Mouse (Mus musculus) limb, embryonic 14.5 days (tissue): ENCODE measurements around the gene Elmo1. TPM values are rescaled to one million over a fixed set of nuclear protein-coding genes. Genes with fewer than 3 reads are reported as not detected.

Experiments
- ATAC-seq: fragments of 200-750 bp; cut with Nextera tagmentation; 2 replicates; pipeline ENCODE4 v1.8.0; 2017; ENCODE audit warnings: low read depth, moderate number of reproducible peaks, moderate TSS enrichment; ENCODE audit not compliant: low FRiP score
- DNase-seq: peaks from one replicate; pipeline ENCODE4 v3.0.0-alpha.2; 2015; ENCODE audit warnings: low spot score
- H3K27ac ChIP-seq: fragments of 300-500 bp; sonication (generic); replicated peaks from 2 replicates; pipeline ENCODE4 v1.5.1; 2014; ENCODE audit warnings: low read depth, mild to moderate bottlenecking, low read length, moderate library complexity, mixed read lengths
- H3K27me3 ChIP-seq: fragments of 300-500 bp; sonication (generic); 2 replicates; pipeline ENCODE4 v1.6.1; 2014; ENCODE audit warnings: low read length, mixed read lengths; ENCODE audit not compliant: control insufficient read depth, insufficient read depth
- H3K36me3 ChIP-seq: fragments of 300-500 bp; sonication (generic); 2 replicates; pipeline ENCODE4 v1.6.1; 2014; ENCODE audit warnings: mild to moderate bottlenecking, low read length, moderate library complexity, mixed read lengths; ENCODE audit not compliant: control insufficient read depth, insufficient read depth
- H3K4me1 ChIP-seq: fragments of 300-500 bp; sonication (generic); 2 replicates; pipeline ENCODE4 v1.6.1; 2014; ENCODE audit warnings: antibody characterized with exemption, low read length, mixed read lengths; ENCODE audit not compliant: control insufficient read depth, insufficient read depth
- H3K4me2 ChIP-seq: fragments of 300-500 bp; sonication (generic); replicated peaks from 2 replicates; pipeline ENCODE4 v1.6.1; 2014; ENCODE audit warnings: low read depth, mild to moderate bottlenecking, low read length, moderate library complexity; ENCODE audit not compliant: severe bottlenecking
- H3K4me3 ChIP-seq: fragments of 300-500 bp; sonication (generic); replicated peaks from 2 replicates; pipeline ENCODE4 v1.5.1; 2014; ENCODE audit warnings: low read length
- H3K9ac ChIP-seq: fragments of 300-500 bp; sonication (generic); 2 replicates; pipeline ENCODE4 v1.6.1; 2014; ENCODE audit warnings: mild to moderate bottlenecking, low read depth, low read length, moderate library complexity; ENCODE audit not compliant: severe bottlenecking
- H3K9me3 ChIP-seq: fragments of 300-500 bp; sonication (generic); 2 replicates; pipeline ENCODE4 v1.6.1; 2016; ENCODE audit warnings: low read length; ENCODE audit not compliant: control insufficient read depth
- POLR2A ChIP-seq: fragments of 200-500 bp; IDR thresholded peaks from 2 replicates; pipeline ENCODE4 v1.8.0; 2012; ENCODE audit warnings: inconsistent platforms, mild to moderate bottlenecking, moderate library complexity, borderline replicate concordance; ENCODE audit not compliant: insufficient read depth, insufficient read length; ENCODE audit errors: extremely low read depth
- WGBS: fragments of 180-500 bp; shearing (Covaris S2); extraction: QIAGEN DNeasy Blood & Tissue Kit; methylation state at CpG from one replicate; pipeline ENCODE4 v1.1.7; 2014; 5-methylcytosine and 5-hydroxymethylcytosine counted together
- polyA plus RNA-seq, 2 experiments: library from polyadenylated mRNA; depleted of rRNA in 1 of 2; stranded (reverse) in 1 of 2; unstranded in 1 of 2; fragments of >200 nt; fragmentation: Nextera tagmentation in 1 of 2; extraction: Ambion mirVana in 1 of 2; gene quantifications; 2 replicates each; pipeline versions ENCODE4 v1.2.1 to v1.2.3; 2012 to 2014

The Elmo1 gene
- polyA plus RNA-seq, 2 experiments = 12.8 TPM

GRCm38 (mm10) chr13:20516096-20516495 is 425.7 kb downstream of the Elmo1 start:
- H3K27me3 ChIP-seq = no peaks in the 10 kb centered on the region
- no peaks in the 10 kb centered on the region for H3K4me1 ChIP-seq
- H3K4me3 ChIP-seq = no peak overlapping the region
- no peak overlapping the region for H3K27ac ChIP-seq
- no peak for DNase-seq
- H3K4me2 ChIP-seq = no peak overlapping the region
- H3K9me3 ChIP-seq = no peaks in the 10 kb centered on the region
- 82% methylated on average over 4 of the region's 4 CpGs for WGBS
- no peak overlapping the region for H3K9ac ChIP-seq
- no peak for ATAC-seq
- no peaks in the 10 kb centered on the region for H3K36me3 ChIP-seq
- no peak for TF ChIP-seq POLR2A

- Histone ChIP-seq H3K4me1 (no peaks in the 10 kb centered on the region), H3K4me2 (no peak overlapping the region), H3K27me3 (no peaks in the 10 kb centered on the region), H3K4me3 (no peak overlapping the region), H3K9ac (no peak overlapping the region), H3K27ac (no peak overlapping the region), H3K36me3 (no peaks in the 10 kb centered on the region), H3K9me3 (no peaks in the 10 kb centered on the region)
- no peak for ATAC-seq
- no peak for DNase-seq
- 45% methylated on average over 4 of the region's 4 CpGs for WGBS
- no peak for TF ChIP-seq POLR2A
Observed at GRCm38 (mm10) chr13:20517702-20518101, 427.3 kb downstream of the Elmo1 start.

GRCm38 (mm10) chr13:20521492-20521891 is 431.1 kb downstream of the Elmo1 start:
- WGBS = 83% methylated on average over 3 of the region's 3 CpGs
- H3K27ac ChIP-seq = no peak overlapping the region
- H3K4me1 ChIP-seq = no peaks in the 10 kb centered on the region
- ATAC-seq (no peak), DNase-seq (no peak)
- H3K9me3 ChIP-seq = no peaks in the 10 kb centered on the region
- H3K36me3 ChIP-seq = no peaks in the 10 kb centered on the region
- no peak overlapping the region for H3K9ac ChIP-seq
- H3K27me3 ChIP-seq = no peaks in the 10 kb centered on the region
- H3K4me3 ChIP-seq = no peak overlapping the region
- no peak overlapping the region for H3K4me2 ChIP-seq
- no peak for TF ChIP-seq POLR2A

- Histone ChIP-seq H3K4me2 (no peak overlapping the region), H3K4me3 (no peak overlapping the region), H3K27ac (no peak overlapping the region), H3K36me3 (no peaks in the 10 kb centered on the region), H3K27me3 (no peaks in the 10 kb centered on the region), H3K9me3 (no peaks in the 10 kb centered on the region), H3K4me1 (no peaks in the 10 kb centered on the region), H3K9ac (no peak overlapping the region)
- no peak for TF ChIP-seq POLR2A
- 88% methylated on average over 1 of the region's 1 CpGs for WGBS
- no peak for DNase-seq
- no peak for ATAC-seq
Observed at GRCm38 (mm10) chr13:20523671-20524070, 433.3 kb downstream of the Elmo1 start.

- no peak overlapping the region for H3K9ac ChIP-seq
- TF ChIP-seq POLR2A = no peak
- H3K4me1 ChIP-seq = no peaks in the 10 kb centered on the region
- 76% methylated on average over 4 of the region's 4 CpGs for WGBS
- no peak overlapping the region for H3K27ac ChIP-seq
- H3K4me2 ChIP-seq = no peak overlapping the region
- ATAC-seq = no peak
- H3K36me3 ChIP-seq = no peaks in the 10 kb centered on the region
- no peak for DNase-seq
- H3K27me3 ChIP-seq = no peaks in the 10 kb centered on the region
- no peak overlapping the region for H3K4me3 ChIP-seq
- no peaks in the 10 kb centered on the region for H3K9me3 ChIP-seq
Observed at GRCm38 (mm10) chr13:20525844-20526243, 435.4 kb downstream of the Elmo1 start.

- Histone ChIP-seq H3K4me3 (no peak overlapping the region), H3K36me3 (no peaks in the 10 kb centered on the region), H3K27ac (no peak overlapping the region), H3K9ac (no peak overlapping the region), H3K4me2 (no peak overlapping the region), H3K4me1 (no peaks in the 10 kb centered on the region), H3K9me3 (no peaks in the 10 kb centered on the region), H3K27me3 (no peaks in the 10 kb centered on the region)
- DNase-seq (no peak), ATAC-seq (no peak)
- WGBS = 82% methylated on average over 1 of the region's 1 CpGs
- no peak for TF ChIP-seq POLR2A
Observed at GRCm38 (mm10) chr13:20537053-20537452, 446.7 kb downstream of the Elmo1 start.
